In the genomic region with DNA sequence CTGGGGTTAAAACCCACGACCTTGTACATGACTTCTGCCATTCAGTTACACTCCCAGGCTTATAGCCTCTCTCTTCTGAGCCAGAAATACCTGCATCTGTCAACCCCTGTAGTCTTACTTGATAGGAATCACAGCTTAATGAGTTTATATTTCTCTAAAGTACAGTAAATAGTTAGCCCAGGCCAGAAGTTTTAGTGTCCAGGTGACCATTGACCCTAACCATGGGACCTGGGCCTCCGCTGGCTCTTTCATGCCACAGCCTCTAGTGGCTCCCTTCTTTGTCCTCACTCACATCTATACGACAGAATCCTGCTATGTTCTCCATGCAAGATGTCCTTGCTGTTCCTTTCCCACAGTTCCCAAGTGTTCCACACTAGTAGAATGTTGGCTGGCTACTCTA, we compare ENCODE assay signal across 26 mouse cellular contexts. TPM values are rescaled to one million over a fixed set of nuclear protein-coding genes. Genes with fewer than 3 reads are reported as not detected.
DNase-seq lines count a peak whose midpoint lies in the region; ATAC-seq and TF ChIP-seq lines count a peak whose summit lies in the region.
"Had no signal": no experiment of that assay in that cellular context is flagged by ENCODE, and none has a peak within 500 bp of the region (broad histone marks: within the 10 kb centered on the region; RNA-seq: fewer than 3 reads in every experiment).

No protein-coding gene starts in this region.

- H3K4me1 ChIP-seq in kidney, adult 2 months (ENCODE audit: control insufficient read depth, insufficient read depth, low read length) = peaks cover 9% of the 10 kb centered on the region; the same call in 1 of the 2 replicates
- peaks cover 21% of the 10 kb centered on the region for H3K4me1 ChIP-seq in kidney, embryonic 16.5 days (ENCODE audit: insufficient read depth, low read length)
- H3K4me1 ChIP-seq in stomach, embryonic 15.5 days = peaks cover 17% of the 10 kb centered on the region
- 0 out of 2 replicates have a peak, but pooled peaks cover 3% of the 10 kb centered on the region for H3K4me1 ChIP-seq in stomach, postnatal 0 days (replicated peaks; ENCODE audit: control insufficient read depth, insufficient read depth)
- H3K4me1 ChIP-seq in stomach, embryonic 16.5 days (ENCODE audit: control insufficient read depth, insufficient read depth, low read length) = peaks cover 10% of the 10 kb centered on the region
- H3K4me1 ChIP-seq in forebrain, embryonic 13.5 days = peaks cover 29% of the 10 kb centered on the region

- TF ChIP-seq EP300 in stomach, postnatal 0 days (optimal IDR thresholded peaks at IDR 0.05) = no peak

- peak; percentile 56 for DNase-seq in kidney, adult 2 months
- no peak for DNase-seq in stomach, postnatal 0 days (ENCODE audit: low spot score)
- DNase-seq: adrenal gland, adult 2 months; adrenal gland, postnatal 14 days; cerebellum, adult 11 months; cerebellum, adult 2 months; cerebellum, adult 9-11 months; cerebellum, postnatal 25 days; gastrocnemius, postnatal 25 days; heart, postnatal 10 days; heart, postnatal 36 days had no signal

- TF ChIP-seq POLR2A in kidney, adult 2 months (IDR thresholded peaks at IDR 0.05; ENCODE audit: low read depth, low read length) = no peak

- ATAC-seq in kidney, embryonic 16.5 days (ENCODE audit: low FRiP score, low TSS enrichment) = no peak
- ATAC-seq in stomach, embryonic 15.5 days (ENCODE audit: insufficient read depth, low FRiP score, low read depth) = no peak
- ATAC-seq in stomach, postnatal 0 days (ENCODE audit: low FRiP score, low TSS enrichment) = no peak
- no peak for ATAC-seq in stomach, embryonic 16.5 days (ENCODE audit: insufficient read depth, low FRiP score)
- ATAC-seq in forebrain, embryonic 13.5 days = no peak
- ATAC-seq: CD4-positive, CD25-positive, alpha-beta regulatory T cell, adult 4 months; forebrain, embryonic 15.5 days; hindbrain, embryonic 16.5 days had no signal

- no peak for TF ChIP-seq CTCF in kidney, adult 2 months (conservative IDR thresholded peaks at IDR 0.05; ENCODE audit: insufficient read depth, insufficient read length, low read depth, low read length)
- TF ChIP-seq CTCF in stomach, postnatal 0 days (IDR thresholded peaks at IDR 0.05; ENCODE audit: low read depth) = no peak

- 64% methylated on average over 3 of the region's 3 CpGs for WGBS in kidney, adult 2 months
- 84% methylated on average over 3 of the region's 3 CpGs for WGBS in kidney, embryonic 16.5 days
- WGBS in stomach, embryonic 15.5 days = 85% methylated on average over 3 of the region's 3 CpGs
- WGBS in stomach, postnatal 0 days = 89% methylated on average over 3 of the region's 3 CpGs
- WGBS in stomach, embryonic 16.5 days = 79% methylated on average over 3 of the region's 3 CpGs
- WGBS in forebrain, embryonic 13.5 days = 86% methylated on average over 3 of the region's 3 CpGs

- H3K4me3 ChIP-seq in kidney, adult 2 months (ENCODE audit: insufficient read depth, low read depth, low read length) = no peak overlapping the region
- no peak overlapping the region for H3K4me3 ChIP-seq in kidney, embryonic 16.5 days (ENCODE audit: low read length)
- H3K4me3 ChIP-seq in stomach, embryonic 15.5 days (replicated peaks) = no peak overlapping the region
- no peak overlapping the region for H3K4me3 ChIP-seq in stomach, postnatal 0 days (ENCODE audit: low read depth, low read length)
- no peak overlapping the region for H3K4me3 ChIP-seq in stomach, embryonic 16.5 days (replicated peaks; ENCODE audit: low read length)
- H3K4me3 ChIP-seq in forebrain, embryonic 13.5 days = no peak overlapping the region
- H3K4me3 ChIP-seq: embryonic facial prominence, embryonic 12.5 days; embryonic facial prominence, embryonic 15.5 days; forebrain, embryonic 15.5 days; heart, embryonic 15.5 days; hindbrain, embryonic 10.5 days; hindbrain, embryonic 13.5 days had no signal

- H3K27ac ChIP-seq in kidney, adult 2 months (ENCODE audit: insufficient read depth, low read depth, low read length) = no peak overlapping the region
- no peak overlapping the region for H3K27ac ChIP-seq in kidney, embryonic 16.5 days (ENCODE audit: low read length)
- peak overlapping the region; percentile 24; the same call in 1 of the 2 replicates for H3K27ac ChIP-seq in stomach, embryonic 15.5 days
- H3K27ac ChIP-seq in stomach, postnatal 0 days (replicated peaks) = no peak overlapping the region
- H3K27ac ChIP-seq in stomach, embryonic 16.5 days (ENCODE audit: low read length) = peak overlapping the region; percentile 26; the same call in 1 of the 2 replicates
- H3K27ac ChIP-seq in forebrain, embryonic 13.5 days = no peak overlapping the region
- H3K27ac ChIP-seq: embryonic facial prominence, embryonic 12.5 days; embryonic facial prominence, embryonic 15.5 days; forebrain, embryonic 15.5 days; heart, embryonic 15.5 days; hindbrain, embryonic 10.5 days; hindbrain, embryonic 13.5 days had no signal

- no peak overlapping the region for H3K9ac ChIP-seq in kidney, embryonic 16.5 days (replicated peaks; ENCODE audit: low read length)
- no peak overlapping the region for H3K9ac ChIP-seq in stomach, embryonic 15.5 days
- H3K9ac ChIP-seq in stomach, postnatal 0 days (ENCODE audit: low read length) = no peak overlapping the region
- no peak overlapping the region for H3K9ac ChIP-seq in stomach, embryonic 16.5 days (ENCODE audit: low read length)
- H3K9ac ChIP-seq in forebrain, embryonic 13.5 days = no peak overlapping the region
- H3K9ac ChIP-seq: embryonic facial prominence, embryonic 12.5 days; embryonic facial prominence, embryonic 15.5 days; forebrain, embryonic 15.5 days; heart, embryonic 15.5 days; hindbrain, embryonic 13.5 days had no signal

- H3K4me2 ChIP-seq in kidney, embryonic 16.5 days (replicated peaks; ENCODE audit: low read depth, low read length) = no peak overlapping the region
- H3K4me2 ChIP-seq in stomach, embryonic 15.5 days = no peak overlapping the region
- H3K4me2 ChIP-seq in stomach, postnatal 0 days (replicated peaks; ENCODE audit: low read depth) = no peak overlapping the region
- no peak overlapping the region for H3K4me2 ChIP-seq in stomach, embryonic 16.5 days (ENCODE audit: low read depth, low read length)
- H3K4me2 ChIP-seq in forebrain, embryonic 13.5 days = no peak overlapping the region
- H3K4me2 ChIP-seq: embryonic facial prominence, embryonic 12.5 days; embryonic facial prominence, embryonic 15.5 days; forebrain, embryonic 15.5 days; heart, embryonic 11.5 days; heart, embryonic 15.5 days; hindbrain, embryonic 13.5 days had no signal

- peaks cover 3% of the 10 kb centered on the region; the same call in 1 of the 2 replicates for H3K36me3 ChIP-seq in kidney, adult 2 months (ENCODE audit: control insufficient read depth, insufficient read depth, low read length)
- peaks cover 35% of the 10 kb centered on the region for H3K36me3 ChIP-seq in kidney, embryonic 16.5 days (ENCODE audit: insufficient read depth, low read length)
- peaks cover 34% of the 10 kb centered on the region for H3K36me3 ChIP-seq in stomach, embryonic 15.5 days
- H3K36me3 ChIP-seq in stomach, postnatal 0 days (ENCODE audit: control insufficient read depth, insufficient read depth, low read length) = peaks cover 16% of the 10 kb centered on the region
- peaks cover 20% of the 10 kb centered on the region; the same call in 1 of the 2 replicates for H3K36me3 ChIP-seq in stomach, embryonic 16.5 days (ENCODE audit: control insufficient read depth, insufficient read depth, low read length)
- peaks cover 49% of the 10 kb centered on the region for H3K36me3 ChIP-seq in forebrain, embryonic 13.5 days (ENCODE audit: poor library complexity, severe bottlenecking)

- no peaks in the 10 kb centered on the region for H3K27me3 ChIP-seq in kidney, adult 2 months (replicated peaks; ENCODE audit: control insufficient read depth, insufficient read depth, low read length)
- no peaks in the 10 kb centered on the region for H3K27me3 ChIP-seq in kidney, embryonic 16.5 days (ENCODE audit: insufficient read depth, low read length)
- no peaks in the 10 kb centered on the region for H3K27me3 ChIP-seq in stomach, embryonic 15.5 days (replicated peaks)
- no peaks in the 10 kb centered on the region for H3K27me3 ChIP-seq in stomach, postnatal 0 days (ENCODE audit: control insufficient read depth, insufficient read depth, low read length)
- H3K27me3 ChIP-seq in stomach, embryonic 16.5 days (ENCODE audit: control insufficient read depth, insufficient read depth, low read length) = no peaks in the 10 kb centered on the region
- H3K27me3 ChIP-seq in forebrain, embryonic 13.5 days = no peaks in the 10 kb centered on the region
- H3K27me3 ChIP-seq: embryonic facial prominence, embryonic 12.5 days; embryonic facial prominence, embryonic 15.5 days; forebrain, embryonic 15.5 days; heart, embryonic 15.5 days; hindbrain, embryonic 13.5 days had no signal

- no peaks in the 10 kb centered on the region for H3K9me3 ChIP-seq in kidney, embryonic 16.5 days (ENCODE audit: low read length)
- no peaks in the 10 kb centered on the region for H3K9me3 ChIP-seq in stomach, embryonic 15.5 days
- no peaks in the 10 kb centered on the region for H3K9me3 ChIP-seq in stomach, postnatal 0 days (ENCODE audit: control insufficient read depth, low read length)
- no peaks in the 10 kb centered on the region for H3K9me3 ChIP-seq in stomach, embryonic 16.5 days (replicated peaks; ENCODE audit: control insufficient read depth, low read length)
- no peaks in the 10 kb centered on the region for H3K9me3 ChIP-seq in forebrain, embryonic 13.5 days (replicated peaks)
- H3K9me3 ChIP-seq: embryonic facial prominence, embryonic 12.5 days; embryonic facial prominence, embryonic 15.5 days; forebrain, embryonic 15.5 days; heart, embryonic 15.5 days; hindbrain, embryonic 10.5 days; hindbrain, embryonic 13.5 days had no signal

RNA-seq across cellular contexts. Expression of gene Ccnl2, which starts 4.4 kb away (rescaled TPM):
- 54.1 and 56.8 TPM in 2 replicates for polyA plus RNA-seq in kidney, adult 2 months (2012; rRNA removed)
- 168 and 179 TPM in 2 replicates for polyA plus RNA-seq in kidney, embryonic 16.5 days (2015; fragmentation: Nextera tagmentation; extraction: Ambion mirVana)
- polyA plus RNA-seq in stomach, embryonic 15.5 days (2015; fragmentation: Nextera tagmentation; extraction: Ambion mirVana) = 166 and 167 TPM in 2 replicates
- polyA plus RNA-seq in stomach, postnatal 0 days (2015; fragmentation: Nextera tagmentation; extraction: Ambion mirVana) = 72.2 and 83.2 TPM in 2 replicates
- polyA plus RNA-seq in stomach, embryonic 16.5 days (2015; fragmentation: Nextera tagmentation; extraction: Ambion mirVana) = 173 and 181 TPM in 2 replicates
- polyA plus RNA-seq in forebrain, embryonic 13.5 days (2015; fragmentation: Nextera tagmentation; extraction: Ambion mirVana) = 166 and 179 TPM in 2 replicates

RNA-seq across cellular contexts. Expression of gene Mrpl20, which starts 5.2 kb away (rescaled TPM):
- 83.1 and 91.1 TPM in 2 replicates for polyA plus RNA-seq in kidney, adult 2 months (2012; rRNA removed)
- 205 and 209 TPM in 2 replicates for polyA plus RNA-seq in kidney, embryonic 16.5 days (2015; fragmentation: Nextera tagmentation; extraction: Ambion mirVana)
- polyA plus RNA-seq in stomach, embryonic 15.5 days (2015; fragmentation: Nextera tagmentation; extraction: Ambion mirVana) = 195 and 219 TPM in 2 replicates
- polyA plus RNA-seq in stomach, postnatal 0 days (2015; fragmentation: Nextera tagmentation; extraction: Ambion mirVana) = 230 and 240 TPM in 2 replicates
- polyA plus RNA-seq in stomach, embryonic 16.5 days (2015; fragmentation: Nextera tagmentation; extraction: Ambion mirVana) = 191 and 199 TPM in 2 replicates
- polyA plus RNA-seq in forebrain, embryonic 13.5 days (2015; fragmentation: Nextera tagmentation; extraction: Ambion mirVana) = 251 and 266 TPM in 2 replicates

RNA-seq across cellular contexts. Expression of gene Ankrd65, which starts 17.6 kb away (rescaled TPM):
- polyA plus RNA-seq in kidney, adult 2 months (2012; rRNA removed) = 2.8 and 3.2 TPM in 2 replicates
- polyA plus RNA-seq in kidney, embryonic 16.5 days (2015; fragmentation: Nextera tagmentation; extraction: Ambion mirVana) = 0.32 and 0.41 TPM in 2 replicates
- 0.22 TPM in 1 of 2 replicates, not detected in the other for polyA plus RNA-seq in stomach, embryonic 15.5 days (2015; fragmentation: Nextera tagmentation; extraction: Ambion mirVana)
- polyA plus RNA-seq in stomach, postnatal 0 days (2015; fragmentation: Nextera tagmentation; extraction: Ambion mirVana) = 0.10 and 0.13 TPM in 2 replicates
- 0.31 and 0.35 TPM in 2 replicates for polyA plus RNA-seq in stomach, embryonic 16.5 days (2015; fragmentation: Nextera tagmentation; extraction: Ambion mirVana)
- 0.18 TPM in 1 of 2 replicates, not detected in the other for polyA plus RNA-seq in forebrain, embryonic 13.5 days (2015; fragmentation: Nextera tagmentation; extraction: Ambion mirVana)
- polyA plus RNA-seq: C2C12; CD4-positive, CD25-positive, alpha-beta regulatory T cell, adult 4 months; embryonic facial prominence, embryonic 12.5 days; forebrain, embryonic 11.5 days; forebrain, embryonic 15.5 days; heart, embryonic 11.5 days; heart, embryonic 15.5 days; hindbrain, embryonic 13.5 days; hindbrain, embryonic 16.5 days had no signal

RNA-seq across cellular contexts. Expression of gene Tmem88b, which starts 22.2 kb away (rescaled TPM):
- 1.8 and 2.4 TPM in 2 replicates for polyA plus RNA-seq in kidney, adult 2 months (2012; rRNA removed)
- 0.32 and 0.33 TPM in 2 replicates for polyA plus RNA-seq in kidney, embryonic 16.5 days (2015; fragmentation: Nextera tagmentation; extraction: Ambion mirVana)
- polyA plus RNA-seq in stomach, embryonic 15.5 days (2015; fragmentation: Nextera tagmentation; extraction: Ambion mirVana) = 0.55 and 0.89 TPM in 2 replicates
- polyA plus RNA-seq in stomach, postnatal 0 days (2015; fragmentation: Nextera tagmentation; extraction: Ambion mirVana) = 0.13 and 0.27 TPM in 2 replicates
- polyA plus RNA-seq in stomach, embryonic 16.5 days (2015; fragmentation: Nextera tagmentation; extraction: Ambion mirVana) = 0.35 and 0.43 TPM in 2 replicates
- 0.20 and 0.45 TPM in 2 replicates for polyA plus RNA-seq in forebrain, embryonic 13.5 days (2015; fragmentation: Nextera tagmentation; extraction: Ambion mirVana)
- polyA plus RNA-seq: CD4-positive, CD25-positive, alpha-beta regulatory T cell, adult 4 months had no signal

RNA-seq across cellular contexts. Expression of gene Aurkaip1, which starts 23.2 kb away (rescaled TPM):
- 164 and 195 TPM in 2 replicates for polyA plus RNA-seq in kidney, adult 2 months (2012; rRNA removed)
- polyA plus RNA-seq in kidney, embryonic 16.5 days (2015; fragmentation: Nextera tagmentation; extraction: Ambion mirVana) = 143 and 157 TPM in 2 replicates
- 138 and 157 TPM in 2 replicates for polyA plus RNA-seq in stomach, embryonic 15.5 days (2015; fragmentation: Nextera tagmentation; extraction: Ambion mirVana)
- 129 and 133 TPM in 2 replicates for polyA plus RNA-seq in stomach, postnatal 0 days (2015; fragmentation: Nextera tagmentation; extraction: Ambion mirVana)
- 135 and 158 TPM in 2 replicates for polyA plus RNA-seq in stomach, embryonic 16.5 days (2015; fragmentation: Nextera tagmentation; extraction: Ambion mirVana)
- polyA plus RNA-seq in forebrain, embryonic 13.5 days (2015; fragmentation: Nextera tagmentation; extraction: Ambion mirVana) = 147 and 151 TPM in 2 replicates

Comparison
In these comparisons a context has a peak if more than half of its experiments do, and no peak if none do; other contexts are left out.
1. H3K27ac ChIP-seq: peak in stomach, embryonic 15.5 days (single experiment) and stomach, embryonic 16.5 days (single experiment); none in kidney, adult 2 months (single experiment), kidney, embryonic 16.5 days (single experiment), stomach, postnatal 0 days (single experiment) and forebrain, embryonic 13.5 days (single experiment).